Mouse (Mus musculus): Measurements from ENCODE around the gene 4921517D22Rik. TPM values are rescaled to one million over a fixed set of nuclear protein-coding genes. Genes with fewer than 3 reads are reported as not detected.

4921517D22Rik gene
- total RNA-seq, 2 experiments from 2014 or later = not detected

DNA sequence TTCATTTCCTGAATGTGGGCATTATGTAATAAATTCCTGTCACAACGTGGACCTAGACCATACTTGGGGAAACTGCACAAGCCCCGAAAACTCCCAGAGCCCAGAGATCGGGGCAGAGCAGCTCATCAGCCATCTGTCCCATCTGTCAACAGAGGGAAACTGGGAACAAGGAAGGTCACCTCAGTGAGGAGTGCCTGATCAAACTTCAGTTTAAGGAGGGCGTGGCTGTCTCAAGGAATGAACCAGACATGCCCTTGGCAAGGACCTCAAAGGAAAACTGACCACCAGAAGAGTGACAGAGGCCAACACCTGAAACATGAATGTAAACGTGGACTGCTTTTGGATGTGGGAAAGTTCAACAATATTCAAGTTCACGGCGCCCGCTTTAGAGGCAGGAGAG lies 32.5 kb downstream of the 4921517D22Rik start:
- no peak for DNase-seq (ENCODE audit: low spot score in 2 of 2)

DNA sequence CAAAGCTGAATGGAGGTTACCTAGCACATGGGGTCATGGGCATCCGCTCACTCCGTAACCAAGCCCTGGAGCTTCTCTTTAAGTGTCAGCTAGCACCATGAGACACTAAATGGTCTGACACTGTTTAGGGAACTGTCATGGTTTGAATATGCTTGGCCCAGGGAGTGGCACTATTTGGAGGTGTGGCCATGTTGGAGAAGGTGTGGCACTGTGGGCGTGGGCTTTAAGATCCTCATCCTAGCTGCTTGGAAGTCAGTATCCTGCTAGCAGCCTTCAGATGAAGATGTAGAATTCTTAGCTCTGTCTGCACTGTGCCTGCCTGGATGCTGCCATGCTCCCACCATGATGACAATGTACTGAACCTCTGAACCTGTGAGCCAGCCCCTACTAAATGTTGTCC lies 33.5 kb downstream of the 4921517D22Rik start:
- no peak for DNase-seq (ENCODE audit: low spot score in 2 of 2)

DNA sequence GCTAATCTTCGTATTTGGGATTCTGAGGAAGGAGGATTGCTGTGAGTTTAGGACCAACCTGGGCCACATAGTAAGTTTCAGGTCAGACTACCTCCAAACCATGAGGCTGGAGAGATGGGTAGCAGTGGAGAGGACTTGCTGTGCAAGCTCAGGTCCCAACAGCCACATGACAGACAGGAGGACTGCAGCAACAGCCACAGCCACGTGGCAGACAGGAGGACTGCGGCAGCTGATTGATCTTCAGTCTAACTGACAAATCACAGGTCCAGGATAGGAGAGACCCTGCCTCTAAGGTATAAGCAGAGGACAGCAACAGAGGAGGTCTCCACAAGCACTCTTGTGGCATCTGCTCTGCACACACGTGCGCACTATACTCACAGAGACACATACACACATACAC lies 36.1 kb downstream of the 4921517D22Rik start:
- DNase-seq (ENCODE audit: low spot score in 2 of 2) = no peak

DNA sequence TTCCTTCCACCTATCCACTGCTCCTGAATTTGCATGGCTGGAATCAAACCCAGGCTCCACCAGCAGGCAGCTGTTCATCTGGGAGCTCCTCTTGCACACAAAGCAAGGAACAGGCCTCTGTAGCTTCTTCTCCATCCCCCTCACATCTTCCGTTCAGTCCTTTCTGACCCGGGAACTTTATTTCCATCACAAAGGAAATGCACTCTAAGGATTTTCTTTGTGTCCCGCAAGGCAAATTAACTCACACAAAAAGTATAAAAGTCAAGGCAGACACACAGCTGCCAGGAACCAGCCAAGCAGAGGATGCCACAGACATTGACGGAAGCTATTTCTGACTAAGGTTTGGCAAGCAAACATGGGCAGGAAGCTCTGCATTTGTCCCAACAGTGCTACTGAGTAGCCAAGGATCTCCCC lies 36.9 kb downstream of the 4921517D22Rik start:
- DNase-seq (ENCODE audit: low spot score in 2 of 2) = no peak

DNA sequence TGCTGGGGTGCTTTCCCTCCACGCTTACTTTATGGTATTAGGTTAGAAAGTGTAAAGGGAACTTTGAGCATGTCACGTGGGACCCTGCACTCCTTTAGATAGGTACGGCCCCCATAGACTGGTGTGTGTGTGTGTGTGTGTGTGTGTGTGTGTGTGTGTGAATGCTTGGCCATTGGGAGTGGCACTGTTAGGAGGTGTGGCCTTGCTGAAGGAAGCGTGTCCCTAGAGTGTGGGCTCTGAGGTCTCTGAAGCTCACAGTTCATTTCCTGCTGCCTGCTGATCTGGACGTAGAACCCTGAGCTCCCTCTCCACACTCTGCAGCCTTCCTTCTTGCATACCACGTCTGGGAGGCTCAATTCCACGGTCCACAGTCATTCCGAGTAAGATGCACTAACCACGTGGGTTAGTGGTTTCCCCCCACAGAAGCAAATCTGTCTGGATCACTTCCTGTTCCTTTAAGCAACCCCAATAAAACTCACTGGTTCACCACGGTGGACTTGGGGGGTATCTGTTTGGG lies 37.5 kb downstream of the 4921517D22Rik start:
- DNase-seq (ENCODE audit: low spot score in 2 of 2) = no peak

DNA sequence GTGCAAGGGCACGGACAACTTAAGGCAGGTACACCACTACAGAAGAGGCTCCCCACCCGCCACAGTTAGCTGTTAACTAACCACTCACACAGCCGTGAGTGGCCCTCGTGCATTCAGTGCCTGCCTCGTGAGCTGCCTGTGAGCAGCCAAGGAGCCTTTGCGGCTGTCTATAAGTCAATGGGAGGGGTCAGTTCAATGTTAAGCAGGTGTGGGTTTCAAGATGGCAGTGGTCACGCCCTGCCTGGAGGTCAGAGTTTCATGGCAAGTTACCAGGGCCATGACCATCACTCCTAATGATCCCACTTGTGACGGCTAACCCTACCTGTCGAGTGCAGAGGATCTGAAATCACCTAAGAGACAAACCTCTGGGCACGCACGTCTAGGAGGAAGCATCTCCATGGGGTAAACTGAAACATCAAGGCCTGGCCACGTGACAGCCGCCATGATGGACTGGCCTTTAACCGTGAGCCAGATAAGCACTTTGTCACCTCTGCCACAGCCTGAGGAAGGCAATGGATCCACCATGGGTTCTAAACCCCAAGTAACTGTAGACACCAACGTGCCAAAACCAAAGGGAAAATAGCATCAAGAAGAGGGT lies 38.1 kb downstream of the 4921517D22Rik start:
- DNase-seq (ENCODE audit: low spot score in 2 of 2) = no peak

DNA sequence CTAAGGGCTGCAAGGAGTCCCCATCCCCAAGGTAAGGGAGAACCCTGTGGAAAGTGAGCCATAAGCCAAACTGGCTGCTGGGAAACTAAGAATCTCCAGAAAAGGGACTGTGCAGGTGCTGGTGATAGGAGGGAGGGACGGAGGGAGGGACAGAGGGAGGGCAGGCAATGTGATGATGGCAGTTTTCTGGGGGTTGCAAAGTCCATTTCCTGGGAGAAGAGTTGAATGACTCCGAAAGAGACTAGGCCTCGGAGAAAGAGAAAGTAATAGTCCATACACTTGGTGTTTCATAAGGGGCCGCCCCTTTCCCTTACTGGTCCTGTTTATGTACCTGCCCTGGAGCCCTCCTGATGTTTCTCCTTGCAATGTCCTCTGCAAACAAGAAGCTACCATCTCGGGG lies 39.4 kb downstream of the 4921517D22Rik start:
- no peak for DNase-seq (ENCODE audit: low spot score in 2 of 2)

DNA sequence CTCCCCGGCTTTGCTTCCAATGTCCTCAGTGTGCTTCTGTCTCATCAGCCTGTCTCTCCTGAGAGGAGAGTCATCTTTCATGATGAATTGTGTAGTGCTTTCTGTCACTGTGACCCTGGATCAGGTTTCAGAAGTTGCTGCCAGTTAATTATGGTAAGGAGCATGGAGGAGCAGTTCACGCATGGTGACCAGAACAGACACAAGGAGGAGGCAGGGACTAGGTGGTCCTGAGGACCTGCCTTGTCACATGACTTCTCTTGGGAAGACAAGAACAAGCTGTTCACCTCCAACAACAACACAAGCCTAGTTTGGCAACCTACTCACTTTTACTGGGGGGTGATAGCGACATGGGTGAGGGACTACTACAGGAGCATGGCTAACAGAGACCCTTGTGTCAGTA lies 40.8 kb downstream of the 4921517D22Rik start:
- DNase-seq (ENCODE audit: low spot score in 2 of 2) = no peak

DNA sequence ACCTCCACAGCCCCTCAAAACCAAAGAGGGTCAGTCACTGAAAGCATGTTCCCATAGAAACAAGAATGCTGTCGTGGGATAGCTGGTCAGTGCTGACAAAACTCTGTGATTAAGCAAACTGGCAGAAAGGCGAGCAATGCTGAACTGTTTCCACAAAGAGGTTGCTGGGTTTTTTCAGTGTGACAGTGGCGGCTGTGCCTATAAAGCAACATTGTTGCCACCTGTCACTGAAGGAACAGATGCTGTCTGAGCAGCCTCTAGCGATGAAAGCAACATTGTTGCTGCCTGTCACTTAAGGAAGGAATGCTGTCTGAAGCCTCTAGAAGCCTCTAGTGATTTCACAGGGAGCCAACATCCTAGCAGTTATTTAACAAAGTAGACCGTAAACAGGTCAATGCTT lies 41.3 kb downstream of the 4921517D22Rik start:
- no peak for DNase-seq (ENCODE audit: low spot score in 2 of 2)

DNA sequence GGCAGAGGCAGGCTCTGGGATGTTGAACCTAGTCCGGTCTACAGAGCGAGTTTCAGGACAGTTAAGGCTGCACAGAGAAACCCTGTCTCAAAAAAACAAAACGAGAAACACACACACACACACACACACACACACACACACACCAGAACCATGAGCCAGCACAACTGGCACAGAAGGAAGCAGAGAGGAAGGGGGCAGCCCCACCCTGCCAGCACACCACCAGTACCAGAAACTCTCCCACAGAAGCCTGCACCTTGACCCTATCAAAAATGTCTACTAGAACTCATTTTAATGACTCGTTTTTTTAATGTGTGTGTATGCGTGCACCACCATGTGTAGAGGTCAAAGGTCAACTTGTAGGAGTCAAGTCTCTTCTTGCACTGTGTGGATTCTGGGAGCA lies 44.1 kb downstream of the 4921517D22Rik start:
- no peak for DNase-seq (ENCODE audit: low spot score in 2 of 2)

DNA sequence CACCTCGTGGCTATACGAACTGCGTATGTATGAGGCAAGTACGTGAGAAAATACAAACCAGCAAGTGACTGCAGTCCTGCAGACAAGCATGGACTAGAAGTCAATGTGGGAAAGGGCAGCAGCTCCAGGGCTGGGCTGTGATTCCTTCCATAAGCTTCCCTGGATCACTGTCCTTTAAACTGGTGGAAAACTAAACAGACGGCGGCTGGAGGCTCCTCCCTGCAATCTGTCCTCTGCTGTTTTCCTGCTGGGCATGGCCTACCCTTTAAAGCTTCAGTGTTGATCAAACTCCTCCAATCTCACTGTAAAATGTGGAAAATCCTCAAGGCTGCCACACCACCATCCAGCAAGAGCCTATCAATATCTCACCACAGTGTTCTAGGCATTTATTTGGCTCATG lies 45.3 kb downstream of the 4921517D22Rik start:
- DNase-seq (ENCODE audit: low spot score in 2 of 2) = no peak

DNA sequence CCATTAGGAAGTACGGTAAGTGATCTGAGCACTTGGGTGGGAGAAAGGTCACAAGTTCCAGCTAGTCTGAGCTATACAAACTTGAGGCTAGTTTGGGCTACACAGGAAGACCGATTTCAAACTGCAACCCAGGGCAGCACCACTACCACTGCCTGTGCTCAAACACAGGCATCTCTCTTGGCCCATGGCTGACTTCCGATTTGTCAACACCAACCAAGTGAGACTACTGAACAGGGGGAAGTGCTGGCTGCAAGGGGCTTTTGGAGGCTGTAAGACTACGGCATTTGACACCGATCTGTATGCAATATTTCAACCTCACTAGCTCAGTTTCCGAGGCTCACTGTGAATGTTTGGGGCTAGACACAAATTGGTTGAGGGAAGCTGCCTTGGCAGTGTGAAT lies 46.4 kb downstream of the 4921517D22Rik start:
- no peak for DNase-seq (ENCODE audit: low spot score in 2 of 2)

DNA sequence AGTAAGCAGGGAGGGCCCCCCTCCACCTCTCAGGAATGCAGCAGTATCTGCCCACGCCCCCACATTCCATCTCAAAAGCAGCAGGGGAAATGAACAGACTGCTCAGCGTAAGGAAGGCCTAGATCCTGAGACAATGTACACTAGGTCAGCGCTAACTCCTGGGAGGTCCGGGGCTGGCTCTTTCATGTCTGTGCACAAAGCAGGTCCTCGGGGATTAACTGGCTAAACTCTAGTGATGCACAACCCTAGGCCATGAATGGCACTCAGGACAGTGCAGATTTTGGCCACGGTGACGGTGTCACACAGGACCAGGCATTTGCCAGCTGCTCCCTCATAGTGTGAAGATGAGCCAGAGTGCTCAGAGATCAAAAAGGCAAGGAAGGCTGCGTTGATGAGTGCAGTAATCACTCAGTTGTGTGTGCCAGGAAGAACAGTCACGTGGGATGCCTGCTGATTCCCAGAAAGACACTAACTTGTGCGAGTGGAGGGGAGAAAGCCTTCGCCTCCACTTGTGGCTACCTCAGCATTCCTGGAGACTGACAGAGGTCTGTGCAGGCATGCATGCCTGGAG lies 47.1 kb downstream of the 4921517D22Rik start:
- DNase-seq (ENCODE audit: low spot score in 2 of 2) = peak in 1 of 2 experiments; percentile 19

DNA sequence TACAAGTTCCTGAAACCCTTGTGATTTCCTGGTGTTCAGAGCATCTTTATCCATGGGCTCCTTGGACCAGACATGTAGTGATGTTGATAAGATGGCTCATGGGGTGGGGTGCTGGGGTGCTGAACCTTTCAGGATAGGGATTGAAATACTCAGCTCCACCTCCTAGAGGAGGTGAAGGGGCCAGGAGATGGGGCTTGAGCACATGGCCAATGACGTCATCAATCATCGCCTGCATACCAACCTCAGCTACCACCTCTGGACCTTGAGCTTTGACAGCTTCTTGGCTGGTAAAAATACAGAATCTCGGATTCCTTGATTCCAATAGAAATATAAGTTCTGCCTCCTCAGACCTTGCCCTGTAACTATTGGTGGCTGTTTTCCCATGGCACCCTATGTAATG lies 48.4 kb downstream of the 4921517D22Rik start:
- no peak for DNase-seq (ENCODE audit: low spot score in 2 of 2)

DNA sequence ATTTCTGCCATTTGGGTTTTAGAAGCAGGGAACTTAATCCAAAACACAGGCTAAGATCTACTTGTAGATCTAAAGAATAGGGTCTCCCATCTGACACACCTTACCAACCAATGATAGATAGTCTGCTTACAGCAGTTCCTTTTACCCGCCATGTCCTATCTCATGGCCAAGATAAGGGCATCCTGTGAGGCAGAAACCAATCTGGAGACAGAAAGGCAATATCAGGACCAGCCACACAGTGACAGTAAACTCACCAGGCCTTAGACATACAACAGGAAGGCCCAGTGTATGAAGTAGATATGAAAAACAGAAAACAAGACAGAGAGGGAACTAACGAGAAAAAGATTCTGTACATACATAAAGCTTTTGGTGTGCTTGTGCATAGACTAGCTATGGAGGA lies 51.1 kb downstream of the 4921517D22Rik start:
- DNase-seq (ENCODE audit: low spot score in 2 of 2) = no peak

DNA sequence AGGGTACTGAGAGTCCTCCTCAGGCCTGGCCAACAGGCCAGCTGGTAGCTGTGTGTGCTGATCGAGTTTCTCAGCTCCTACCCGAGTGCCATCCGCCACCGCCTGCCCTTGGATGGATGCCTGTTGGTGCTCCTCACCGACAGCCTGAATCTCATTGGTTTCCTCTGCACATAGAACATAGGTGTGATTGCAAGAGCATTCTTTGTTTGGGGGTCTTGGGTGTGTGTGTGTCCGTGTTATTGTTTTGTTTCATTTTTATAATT lies 53.8 kb downstream of the 4921517D22Rik start:
- DNase-seq (ENCODE audit: low spot score in 2 of 2) = no peak

DNA sequence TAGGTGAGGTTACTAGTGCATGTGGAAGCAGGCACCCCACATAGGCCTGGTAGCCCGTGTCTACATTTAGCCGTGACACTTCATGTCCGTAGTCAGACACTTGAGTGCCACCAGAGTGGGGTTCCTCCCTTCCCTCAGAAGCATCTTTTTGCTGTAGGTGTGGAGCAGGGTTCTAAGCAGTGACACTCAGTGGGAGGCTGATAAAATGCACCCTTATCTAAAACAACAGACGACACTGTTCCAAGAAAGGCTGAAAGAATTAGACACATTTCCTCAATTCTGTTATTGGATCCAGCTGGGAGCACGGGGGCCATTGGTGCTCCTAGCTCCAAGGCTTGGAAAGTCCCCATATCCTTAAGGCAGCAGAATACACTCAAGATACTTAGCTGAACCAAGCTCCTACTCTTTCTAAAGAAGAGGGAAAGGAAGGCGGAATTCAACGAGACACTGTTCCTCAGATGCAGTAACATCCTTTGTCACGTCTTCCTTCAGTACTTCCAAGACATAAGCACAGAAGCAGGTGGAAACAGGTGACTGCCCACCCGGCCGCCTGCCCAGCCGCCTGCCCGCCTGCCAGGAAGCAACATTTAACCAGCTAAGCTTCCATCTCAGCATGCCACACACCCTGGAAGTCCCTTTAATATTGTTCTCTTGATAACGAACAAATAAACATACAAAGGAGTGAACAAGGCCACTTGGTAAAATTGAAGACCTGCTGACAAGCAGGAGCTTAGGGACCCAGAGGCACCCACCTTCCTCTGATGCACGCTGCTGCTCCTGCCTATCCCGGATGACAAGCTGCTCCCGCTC lies 54.3 kb downstream of the 4921517D22Rik start:
- no peak for DNase-seq (ENCODE audit: low spot score in 2 of 2)

DNA sequence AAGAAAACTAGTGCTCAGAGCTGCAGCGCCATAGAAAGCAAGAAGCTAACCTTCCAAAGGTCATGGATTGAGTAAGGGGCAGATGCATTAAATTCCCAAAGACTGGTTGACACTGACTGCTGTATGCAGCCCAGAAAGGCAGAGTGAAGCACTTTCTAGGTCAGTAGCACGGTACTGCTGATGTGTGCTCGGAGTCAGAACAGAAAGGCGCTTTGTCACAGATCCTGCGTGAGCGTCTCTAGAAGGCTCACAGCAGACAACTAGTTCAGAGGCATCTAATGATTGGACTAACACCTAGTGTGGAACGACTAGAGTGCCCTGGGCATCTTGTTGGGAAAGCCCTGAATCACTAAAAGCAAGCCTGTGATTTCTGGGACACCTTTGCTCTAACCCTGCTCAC lies 56.1 kb downstream of the 4921517D22Rik start:
- no peak for DNase-seq (ENCODE audit: low spot score in 2 of 2)

Data from left cerebral cortex, adult 18-20 months (tissue).